Mouse (Mus musculus) urinary bladder, postnatal 4 days (tissue): ENCODE measurements around the gene 9430015G10Rik.

Experiments
- DNase-seq, 2 experiments: peaks; one replicate each; pipeline ENCODE4 v3.0.0; 2021 to 2022; ENCODE audit warnings: low spot score in 2 of 2

Gene 9430015G10Rik

GRCm38 (mm10) chr4:156097770-156098366 is 11.9 kb upstream of the 9430015G10Rik start:
- no peak for DNase-seq

GRCm38 (mm10) chr4:156099427-156099826 is 10.4 kb upstream of the 9430015G10Rik start:
- DNase-seq, result no peak

- no peak for DNase-seq
These were observed 9.3 kb upstream of the 9430015G10Rik start for GRCm38 (mm10) chr4:156100501-156100900.

- DNase-seq, result no peak
These were observed 8.3 kb upstream of the 9430015G10Rik start for GRCm38 (mm10) chr4:156101481-156101903.

GRCm38 (mm10) chr4:156103342-156103741 is 6.4 kb upstream of the 9430015G10Rik start:
- no peak for DNase-seq

- peak in 1 of 2 experiments; percentile 49 for DNase-seq
These were observed 906 bp upstream of the 9430015G10Rik start for GRCm38 (mm10) chr4:156108606-156109546.

GRCm38 (mm10) chr4:156124077-156124476 is 14.3 kb downstream of the 9430015G10Rik start:
- no peak for DNase-seq

- no peak for DNase-seq
These were observed 15.6 kb downstream of the 9430015G10Rik start for GRCm38 (mm10) chr4:156125393-156125792.

- no peak for DNase-seq
These were observed 17.1 kb downstream of the 9430015G10Rik start for GRCm38 (mm10) chr4:156126841-156127240.

GRCm38 (mm10) chr4:156128746-156129145 is 19.0 kb downstream of the 9430015G10Rik start:
- DNase-seq, result no peak

GRCm38 (mm10) chr4:156130436-156130835 is 20.7 kb downstream of the 9430015G10Rik start, which contains the start of gene Rnf223:
Rnf223 (plus strand) TSS chr4:156130513.
- no peak for DNase-seq

- DNase-seq, result no peak
These were observed 21.2 kb downstream of the 9430015G10Rik start for GRCm38 (mm10) chr4:156130940-156131339.

- no peak for DNase-seq
These were observed 23.6 kb downstream of the 9430015G10Rik start for GRCm38 (mm10) chr4:156133334-156133733.

GRCm38 (mm10) chr4:156133943-156134605 is 24.3 kb downstream of the 9430015G10Rik start:
- no peak for DNase-seq

- DNase-seq, result no peak
These were observed 25.3 kb downstream of the 9430015G10Rik start for GRCm38 (mm10) chr4:156135112-156135511.

- DNase-seq, result no peak
These were observed 26.0 kb downstream of the 9430015G10Rik start for GRCm38 (mm10) chr4:156135801-156136200.

- no peak for DNase-seq
These were observed 26.7 kb downstream of the 9430015G10Rik start for GRCm38 (mm10) chr4:156136285-156137100.

- DNase-seq, result peak; percentile 9 to 11
These were observed 41.1 kb downstream of the 9430015G10Rik start for GRCm38 (mm10) chr4:156150887-156151286.

- DNase-seq, result no peak
These were observed 45.0 kb downstream of the 9430015G10Rik start for GRCm38 (mm10) chr4:156154771-156155170.

- DNase-seq, result peak in 1 of 2 experiments; percentile 36
These were observed 56.7 kb downstream of the 9430015G10Rik start for GRCm38 (mm10) chr4:156166477-156166876.

- peak in 1 of 2 experiments; percentile 41 for DNase-seq
These were observed 58.8 kb downstream of the 9430015G10Rik start for GRCm38 (mm10) chr4:156168611-156169010.
